Mouse (Mus musculus) common myeloid progenitor, adult 5-6 weeks (primary cell): ENCODE results near the gene Nat8. TPM values are rescaled to one million over a fixed set of nuclear protein-coding genes. Genes with fewer than 3 reads are reported as not detected.
"Not testable (repeated sequence)": the region's sequence is repeated elsewhere in the genome, so short reads cannot be mapped to it uniquely, and the experiment has no call there.

Experiments
- ATAC-seq: replicated peaks from 2 replicates; pipeline ENCODE4 v1.8.0; 2016; ENCODE audit warnings: low read depth, mild to moderate bottlenecking, moderate TSS enrichment, inconsistent platforms; ENCODE audit not compliant: poor library complexity, severe bottlenecking
- total RNA-seq: library from RNA; stranded (forward); fragments of 200-1000, 187-1606 nt; gene quantifications from 2 replicates; pipeline ENCODE4 v1.2.3, GENCODE M21; 2017

Nat8 gene
- total RNA-seq, 1 experiment from 2014 or later: not detected

- ATAC-seq: peak; percentile 56; the same call in 1 of the 2 replicates
Observed at GRCm38 (mm10) chr6:85837307-85837706, 5.4 kb upstream of the Nat8 start.

- ATAC-seq: peak; percentile 45; the same call in 1 of the 2 replicates
Observed at GRCm38 (mm10) chr6:85836827-85837226, 4.9 kb upstream of the Nat8 start.

- not testable (repeated sequence) for ATAC-seq
Observed at GRCm38 (mm10) chr6:85836098-85836497, 4.2 kb upstream of the Nat8 start.

GRCm38 (mm10) chr6:85835104-85835503 lies 3.2 kb upstream of the Nat8 start:
- not testable (repeated sequence) for ATAC-seq

GRCm38 (mm10) chr6:85834504-85835100 lies 2.7 kb upstream of the Nat8 start:
- ATAC-seq: not testable (repeated sequence)

GRCm38 (mm10) chr6:85829462-85829861 lies 2.4 kb downstream of the Nat8 start:
- no peak for ATAC-seq

- no peak for ATAC-seq
Observed at GRCm38 (mm10) chr6:85825886-85826285, 6.0 kb downstream of the Nat8 start.

GRCm38 (mm10) chr6:85823382-85824090 lies 8.3 kb downstream of the Nat8 start:
- ATAC-seq: no peak

- no peak for ATAC-seq
Observed at GRCm38 (mm10) chr6:85822286-85822685, 9.6 kb downstream of the Nat8 start.

- ATAC-seq: no peak
Observed at GRCm38 (mm10) chr6:85820837-85821236, 11.0 kb downstream of the Nat8 start, which contains the start of the genes Nat8f6 and Nat8f5. Gene Nat8f6 (minus strand): TSS chr6:85820954. Gene Nat8f5 (minus strand): TSS chr6:85820972.

- no peak for ATAC-seq
Observed at GRCm38 (mm10) chr6:85818338-85818737, 13.5 kb downstream of the Nat8 start.

- no peak for ATAC-seq
Observed at GRCm38 (mm10) chr6:85813339-85813738, 18.5 kb downstream of the Nat8 start.

- ATAC-seq: not testable (repeated sequence)
Observed at GRCm38 (mm10) chr6:85810942-85811537, 20.8 kb downstream of the Nat8 start.

- ATAC-seq: not testable (repeated sequence)
Observed at GRCm38 (mm10) chr6:85810514-85810913, 21.4 kb downstream of the Nat8 start.

GRCm38 (mm10) chr6:85809784-85810183 lies 22.1 kb downstream of the Nat8 start:
- not testable (repeated sequence) for ATAC-seq

- ATAC-seq: not testable (repeated sequence)
Observed at GRCm38 (mm10) chr6:85803180-85803579, 28.7 kb downstream of the Nat8 start.

Other genes with a start within 250 kb of the Nat8 start
- 26.9 and 30.5 TPM in 2 replicates for gene Alms1, start 244.6 kb downstream of the Nat8 start, total RNA-seq
- gene Nat8f7, start 118.9 kb downstream of the Nat8 start, total RNA-seq: not detected in 2 replicates
- not detected in 2 replicates for gene Nat8f3, start 66.3 kb downstream of the Nat8 start, total RNA-seq
- gene Nat8f6, start 11.1 kb downstream of the Nat8 start, total RNA-seq: not detected in 2 replicates
- not detected in 2 replicates for gene Nat8f5, start 11.1 kb downstream of the Nat8 start, total RNA-seq
- not detected in 2 replicates for gene Nat8f2, start 37.1 kb upstream of the Nat8 start, total RNA-seq
- gene Nat8f4, start 72.8 kb upstream of the Nat8 start, total RNA-seq: 1.6 TPM in 2 replicates
- 54.6 and 74.5 TPM in 2 replicates for gene Tprkb, start 79.8 kb upstream of the Nat8 start, total RNA-seq
- gene Nat8f1, start 83.6 kb upstream of the Nat8 start, total RNA-seq: 4.1 and 4.9 TPM in 2 replicates
- 41.9 and 69.4 TPM in 2 replicates for gene Dusp11, start 129.6 kb upstream of the Nat8 start, total RNA-seq
- gene Figla, start 184.1 kb upstream of the Nat8 start, total RNA-seq: not detected in 2 replicates
- 31.6 and 44.5 TPM in 2 replicates for gene Add2, start 196.6 kb upstream of the Nat8 start, total RNA-seq